Mouse (Mus musculus): Measurements from ENCODE around the gene Nemf. TPM values are rescaled to one million over a fixed set of nuclear protein-coding genes. Genes with fewer than 3 reads are reported as not detected.
A peak's percentile ranks its signal among the peaks of the same experiment; 100 is the strongest.
"Not testable (repeated sequence)": the region's sequence is repeated elsewhere in the genome, so short reads cannot be mapped to it uniquely, and the experiment has no call there.

Nemf gene
- polyA plus RNA-seq, 1 experiment from 2014 or later, result 28.3 TPM

DNA sequence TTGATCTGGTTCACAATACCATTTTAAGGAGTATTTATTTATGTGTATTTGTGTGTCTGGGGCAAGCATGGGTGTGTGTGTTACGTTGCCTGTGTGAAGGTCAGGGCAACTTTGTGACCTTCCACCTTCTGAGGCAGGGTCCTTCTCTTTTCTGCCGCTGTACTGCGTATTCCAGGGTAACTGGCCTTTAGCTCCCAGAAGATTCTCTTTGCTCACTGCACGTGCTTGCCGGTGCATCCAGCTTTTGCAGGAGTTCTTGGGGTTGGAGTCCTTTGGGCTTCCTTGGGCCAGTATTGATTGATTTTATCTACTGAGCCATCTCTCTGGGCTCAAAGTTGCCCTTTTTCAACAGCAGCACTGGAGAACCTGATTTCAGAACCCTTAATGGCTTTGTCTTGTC is 27.6 kb upstream of the Nemf start:
- ATAC-seq, result no peak
- Histone ChIP-seq H3K36me3 (replicated peaks; ENCODE audit: insufficient read depth, low read length) (no peaks in the 10 kb centered on the region), H3K27me3 (ENCODE audit: insufficient read depth, low read length) (no peaks in the 10 kb centered on the region), H3K27ac (ENCODE audit: low read depth) (no peak overlapping the region), H3K4me3 (ENCODE audit: low read depth, low read length) (no peak overlapping the region), H3K9ac (replicated peaks) (no peak overlapping the region), H3K9me3 (ENCODE audit: low read length) (no peaks in the 10 kb centered on the region), H3K4me1 (ENCODE audit: insufficient read depth) (peaks cover 7% of the 10 kb centered on the region), H3K4me2 (ENCODE audit: low read depth, low read length) (no peak overlapping the region)
- WGBS (ENCODE audit: insufficient replicate concordance), result 82% methylated on average over 5 of the region's 5 CpGs
- TF ChIP-seq CTCF (IDR thresholded peaks at IDR 0.05; ENCODE audit: low read depth) (no peak), EP300 (IDR thresholded peaks at IDR 0.05; ENCODE audit: low read depth) (no peak)
- no peak for DNase-seq

DNA sequence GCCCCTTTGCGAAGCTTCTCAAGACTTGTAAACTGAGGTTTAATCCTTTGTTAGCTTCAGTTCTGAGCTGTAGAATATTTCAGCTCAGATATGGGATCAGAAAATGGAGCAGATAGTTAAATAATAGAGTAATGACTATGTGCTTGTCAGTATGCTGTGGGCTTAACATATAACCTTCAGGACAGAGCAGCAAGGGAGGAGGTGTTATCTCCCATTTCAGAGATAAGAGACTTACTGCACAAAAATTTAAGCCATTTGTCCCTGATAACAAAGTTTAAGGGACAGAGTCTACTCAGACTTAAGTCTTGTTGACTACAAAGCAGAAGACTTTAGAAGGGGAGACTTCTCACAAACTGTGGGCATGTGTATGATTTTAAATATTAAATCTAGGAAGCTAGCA is 25.9 kb upstream of the Nemf start:
- no peak for DNase-seq
- Histone ChIP-seq H3K9ac (replicated peaks) (no peak overlapping the region), H3K27me3 (ENCODE audit: insufficient read depth, low read length) (no peaks in the 10 kb centered on the region), H3K9me3 (ENCODE audit: low read length) (no peaks in the 10 kb centered on the region), H3K4me1 (ENCODE audit: insufficient read depth) (peaks cover 7% of the 10 kb centered on the region), H3K4me3 (ENCODE audit: low read depth, low read length) (no peak overlapping the region), H3K4me2 (ENCODE audit: low read depth, low read length) (no peak overlapping the region), H3K27ac (ENCODE audit: low read depth) (no peak overlapping the region), H3K36me3 (replicated peaks; ENCODE audit: insufficient read depth, low read length) (peaks cover 3% of the 10 kb centered on the region; the same call in 1 of the 2 replicates)
- TF ChIP-seq CTCF (IDR thresholded peaks at IDR 0.05; ENCODE audit: low read depth), result no peak
- TF ChIP-seq EP300 (IDR thresholded peaks at IDR 0.05; ENCODE audit: low read depth), result no peak
- WGBS (ENCODE audit: insufficient replicate concordance), result 70% methylated on average over 1 of the region's 1 CpGs
- ATAC-seq, result no peak

DNA sequence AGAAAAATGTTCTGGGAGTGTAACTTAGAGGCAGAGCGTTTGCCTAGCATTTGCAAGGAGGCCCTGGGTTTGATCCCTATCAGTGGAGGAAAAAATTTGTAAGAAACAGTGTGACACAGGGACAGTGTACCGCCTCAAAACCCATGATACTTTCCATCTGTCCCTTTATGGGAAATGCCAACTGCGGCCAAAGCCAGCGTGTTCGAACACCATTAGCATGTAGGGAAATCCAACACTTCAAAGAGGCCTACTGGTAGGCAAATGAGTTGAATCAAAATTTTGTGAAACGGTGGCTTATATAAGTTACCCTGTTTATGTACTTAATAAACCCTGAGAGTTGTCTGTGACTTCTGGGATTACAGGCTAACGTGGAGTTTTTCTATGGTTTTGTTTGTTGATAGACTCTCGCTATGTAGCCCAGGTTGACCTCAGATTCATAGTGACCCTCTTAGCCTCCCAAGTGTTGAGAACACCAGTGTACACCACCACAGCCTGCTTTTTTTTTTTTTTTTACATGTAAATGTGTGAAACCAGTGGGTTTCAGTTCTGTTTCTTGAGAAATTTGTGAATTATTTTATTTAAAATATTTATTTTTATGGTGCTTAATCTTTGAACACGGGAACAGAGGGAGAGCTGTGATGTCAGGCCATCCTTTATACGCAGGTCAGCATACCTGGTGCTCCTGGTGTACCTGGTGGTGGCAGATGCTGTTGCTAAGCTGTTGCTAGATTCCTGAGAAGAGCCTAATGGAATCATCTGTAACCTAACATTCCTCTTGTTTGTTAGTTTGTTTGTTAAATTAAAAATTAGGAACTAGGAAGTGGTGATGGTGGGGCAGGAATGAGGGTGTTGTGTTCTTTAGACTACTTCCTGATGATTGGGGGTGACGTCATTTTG is 21.8 kb upstream of the Nemf start:
- Histone ChIP-seq H3K9ac (replicated peaks) (no peak overlapping the region), H3K4me2 (ENCODE audit: low read depth, low read length) (no peak overlapping the region), H3K4me3 (ENCODE audit: low read depth, low read length) (no peak overlapping the region), H3K36me3 (replicated peaks; ENCODE audit: insufficient read depth, low read length) (peaks cover 3% of the 10 kb centered on the region; the same call in 1 of the 2 replicates), H3K27ac (ENCODE audit: low read depth) (no peak overlapping the region), H3K9me3 (ENCODE audit: low read length) (no peaks in the 10 kb centered on the region), H3K27me3 (ENCODE audit: insufficient read depth, low read length) (no peaks in the 10 kb centered on the region), H3K4me1 (ENCODE audit: insufficient read depth) (peaks cover 13% of the 10 kb centered on the region; the same call in 1 of the 2 replicates)
- 84% methylated on average over 11 of the region's 11 CpGs for WGBS (ENCODE audit: insufficient replicate concordance)
- no peak for ATAC-seq
- no peak for DNase-seq
- no peak for TF ChIP-seq CTCF (IDR thresholded peaks at IDR 0.05; ENCODE audit: low read depth)
- no peak for TF ChIP-seq EP300 (IDR thresholded peaks at IDR 0.05; ENCODE audit: low read depth)

GRCm38 (mm10) chr12:69377636-69378035 is 20.7 kb upstream of the Nemf start:
- not testable (repeated sequence) for H3K4me1 ChIP-seq (ENCODE audit: insufficient read depth); H3K27me3 ChIP-seq (ENCODE audit: insufficient read depth, low read length); H3K4me2 ChIP-seq (ENCODE audit: low read depth, low read length); H3K9me3 ChIP-seq (ENCODE audit: low read length); H3K4me3 ChIP-seq (ENCODE audit: low read depth, low read length); DNase-seq; H3K9ac ChIP-seq (replicated peaks); ATAC-seq; H3K36me3 ChIP-seq (replicated peaks; ENCODE audit: insufficient read depth, low read length); H3K27ac ChIP-seq (ENCODE audit: low read depth)
- WGBS (ENCODE audit: insufficient replicate concordance), result 91% methylated on average over 6 of the region's 6 CpGs

DNA sequence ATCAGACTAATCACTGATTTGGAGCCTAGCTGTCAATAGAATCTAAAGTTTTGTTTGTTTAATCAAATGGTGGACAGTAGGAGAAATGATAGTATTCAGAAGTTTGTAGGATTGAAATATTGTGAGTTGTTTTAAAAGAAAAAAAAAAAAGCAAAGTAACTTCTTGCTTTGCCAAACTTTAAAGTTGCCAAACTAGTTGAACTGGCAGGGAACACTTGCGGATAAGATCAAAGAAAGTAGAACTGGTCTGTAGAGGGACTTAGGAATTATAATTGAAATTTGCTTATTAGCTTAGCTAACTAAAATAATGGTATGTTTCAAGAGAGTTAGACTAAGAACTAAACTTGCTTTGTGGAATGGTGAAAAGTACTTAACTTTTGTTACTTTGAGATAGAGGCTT is 20.2 kb upstream of the Nemf start:
- Histone ChIP-seq H3K4me1 (ENCODE audit: insufficient read depth) (peaks cover 8% of the 10 kb centered on the region; the same call in 1 of the 2 replicates), H3K9me3 (ENCODE audit: low read length) (no peaks in the 10 kb centered on the region), H3K36me3 (replicated peaks; ENCODE audit: insufficient read depth, low read length) (peaks cover 3% of the 10 kb centered on the region; the same call in 1 of the 2 replicates), H3K4me3 (ENCODE audit: low read depth, low read length) (no peak overlapping the region), H3K27me3 (ENCODE audit: insufficient read depth, low read length) (no peaks in the 10 kb centered on the region), H3K27ac (ENCODE audit: low read depth) (no peak overlapping the region), H3K9ac (replicated peaks) (no peak overlapping the region), H3K4me2 (ENCODE audit: low read depth, low read length) (no peak overlapping the region)
- no peak for TF ChIP-seq EP300 (IDR thresholded peaks at IDR 0.05; ENCODE audit: low read depth)
- TF ChIP-seq CTCF (IDR thresholded peaks at IDR 0.05; ENCODE audit: low read depth), result no peak
- no peak for ATAC-seq
- WGBS (ENCODE audit: insufficient replicate concordance), result 94% methylated on average over 1 of the region's 1 CpGs
- DNase-seq, result no peak

DNA sequence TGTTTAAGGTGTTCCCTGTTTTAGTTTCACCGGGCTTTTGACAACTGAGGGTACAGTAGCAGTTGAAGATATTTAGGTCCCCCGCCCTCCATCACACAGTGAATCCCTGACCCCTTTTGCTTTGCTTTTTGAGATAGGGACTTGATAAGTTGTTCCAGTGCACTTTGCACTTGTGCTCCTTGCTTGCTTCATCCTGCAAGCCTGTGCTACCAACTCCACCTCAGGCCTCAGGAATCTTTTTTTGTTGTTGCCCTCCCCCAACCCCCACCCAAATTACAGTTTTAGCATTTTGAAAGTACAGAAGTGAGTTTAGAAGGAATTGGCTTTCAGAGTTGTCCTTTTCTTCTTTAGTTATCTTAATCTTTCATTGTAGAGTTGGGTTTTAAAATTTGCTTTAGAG is 19.2 kb upstream of the Nemf start:
- Histone ChIP-seq H3K9me3 (ENCODE audit: low read length) (no peaks in the 10 kb centered on the region), H3K27ac (ENCODE audit: low read depth) (no peak overlapping the region), H3K9ac (replicated peaks) (no peak overlapping the region), H3K4me2 (ENCODE audit: low read depth, low read length) (peak overlapping the region; percentile 44; the same call in 1 of the 2 replicates), H3K27me3 (ENCODE audit: insufficient read depth, low read length) (no peaks in the 10 kb centered on the region), H3K36me3 (replicated peaks; ENCODE audit: insufficient read depth, low read length) (peaks cover 3% of the 10 kb centered on the region; the same call in 1 of the 2 replicates), H3K4me1 (ENCODE audit: insufficient read depth) (peaks cover 8% of the 10 kb centered on the region), H3K4me3 (ENCODE audit: low read depth, low read length) (no peak overlapping the region; the same call in 1 of the 2 replicates)
- no peak for TF ChIP-seq CTCF (IDR thresholded peaks at IDR 0.05; ENCODE audit: low read depth)
- TF ChIP-seq EP300 (IDR thresholded peaks at IDR 0.05; ENCODE audit: low read depth), result no peak
- DNase-seq (no peak), ATAC-seq (no peak)
- 43% methylated on average over 2 of the region's 2 CpGs for WGBS (ENCODE audit: insufficient replicate concordance)

Measured in liver, postnatal 0 days (tissue).